Mouse (Mus musculus) kidney, adult 2 months (tissue): ENCODE results near the gene Gpat3.

ENCODE experiments used
- CTCF ChIP-seq: fragments of 200-500 bp; conservative IDR thresholded peaks from 2 replicates; pipeline ENCODE4 v1.5.1; 2011; ENCODE audit warnings: low read depth, mild to moderate bottlenecking, control low read depth, low read length, moderate library complexity, mixed read lengths; ENCODE audit not compliant: insufficient read depth, insufficient read length
- POLR2A ChIP-seq: fragments of 200-500 bp; IDR thresholded peaks from one replicate; pipeline ENCODE4 v1.6.1; 2011; ENCODE audit warnings: low read depth, low read length, control low read depth

DNA sequence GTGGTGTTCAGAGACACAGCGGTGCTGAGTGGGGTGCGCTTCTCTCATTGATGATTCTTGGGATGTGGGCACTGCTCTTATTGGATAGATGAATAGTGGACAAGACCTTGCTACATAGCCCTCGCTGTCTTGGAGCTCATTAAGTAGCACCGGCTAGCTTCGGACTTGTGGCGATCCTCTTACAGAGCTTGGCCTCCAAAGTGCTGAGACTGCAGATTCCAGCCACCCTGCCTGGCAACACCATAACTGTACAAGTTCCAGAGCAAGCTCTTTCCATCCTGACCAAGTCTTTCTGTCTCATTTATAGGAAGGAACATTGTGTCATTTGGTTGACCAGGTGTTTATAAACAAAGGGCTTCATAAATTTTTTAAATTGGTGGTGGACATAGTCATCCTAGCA, 39.7 kb downstream of the Gpat3 start:
- TF ChIP-seq POLR2A (no peak), CTCF (no peak)
